Mouse (Mus musculus): Measurements from ENCODE around the gene Ralgps1. TPM values are rescaled to one million over a fixed set of nuclear protein-coding genes. Genes with fewer than 3 reads are reported as not detected.

Ralgps1 gene
- polyA plus RNA-seq, 1 experiment from 2014 or later: 1.1 TPM

Small RNA genes lying within 50 kb of the gene (microRNA-seq; reads per million reads assigned to microRNA genes)
- not detected for gene Gm25998

Other genes with a start within 250 kb of the Ralgps1 start
- 1.0 and 1.1 TPM in 2 replicates for gene Garnl3, start 239.8 kb downstream of the Ralgps1 start, polyA plus RNA-seq (2015; fragmentation: Nextera tagmentation; extraction: Ambion mirVana)
- 3.5 and 5.6 TPM in 2 replicates for gene Angptl2, start 155.4 kb downstream of the Ralgps1 start, polyA plus RNA-seq (2015; fragmentation: Nextera tagmentation; extraction: Ambion mirVana)
- gene Zbtb34, start 59.8 kb upstream of the Ralgps1 start, polyA plus RNA-seq (2015; fragmentation: Nextera tagmentation; extraction: Ambion mirVana): 1.8 and 2.0 TPM in 2 replicates
- gene Zbtb43, start 97.1 kb upstream of the Ralgps1 start, polyA plus RNA-seq (2015; fragmentation: Nextera tagmentation; extraction: Ambion mirVana): 6.1 and 6.8 TPM in 2 replicates

Data from liver, embryonic 16.5 days (tissue).